Mouse (Mus musculus) left cerebral cortex, adult 2 months (tissue): ENCODE data around the gene Vdr. TPM values are rescaled to one million over a fixed set of nuclear protein-coding genes. Genes with fewer than 3 reads are reported as not detected.

Experiments used
- DNase-seq, 2 experiments: peaks; one replicate each; pipeline ENCODE4 v3.0.0; 2021 to 2022; ENCODE audit warnings: low spot score in 2 of 2, mixed read lengths in 1 of 2; ENCODE audit errors: extremely low spot score in 1 of 2
- H3K27ac ChIP-seq: fragments of 200-600 bp; 2 replicates; pipeline ENCODE4 v1.8.1; 2022
- H3K4me3 ChIP-seq: fragments of 200-600 bp; 2 replicates; pipeline ENCODE4 v1.8.1; 2022
- CTCF ChIP-seq: fragments of 200-600 bp; IDR thresholded peaks from 2 replicates; pipeline ENCODE4 v1.8.1; 2022; ENCODE audit warnings: antibody characterized with exemption, mild to moderate bottlenecking, moderate library complexity
- intact Hi-C: fragments of 180-260 bp; cut with DNase I; formaldehyde crosslinking; loops from one replicate; pipeline ENCODE4 v1.15.1; 2025
- total RNA-seq, 2 experiments: library from RNA; stranded (reverse); gene quantifications; 2 replicates each; pipeline ENCODE4 v1.2.3; 2021

Vdr gene
- total RNA-seq, 2 experiments from 2014 or later, result 0.32 to 0.79 TPM

DNA sequence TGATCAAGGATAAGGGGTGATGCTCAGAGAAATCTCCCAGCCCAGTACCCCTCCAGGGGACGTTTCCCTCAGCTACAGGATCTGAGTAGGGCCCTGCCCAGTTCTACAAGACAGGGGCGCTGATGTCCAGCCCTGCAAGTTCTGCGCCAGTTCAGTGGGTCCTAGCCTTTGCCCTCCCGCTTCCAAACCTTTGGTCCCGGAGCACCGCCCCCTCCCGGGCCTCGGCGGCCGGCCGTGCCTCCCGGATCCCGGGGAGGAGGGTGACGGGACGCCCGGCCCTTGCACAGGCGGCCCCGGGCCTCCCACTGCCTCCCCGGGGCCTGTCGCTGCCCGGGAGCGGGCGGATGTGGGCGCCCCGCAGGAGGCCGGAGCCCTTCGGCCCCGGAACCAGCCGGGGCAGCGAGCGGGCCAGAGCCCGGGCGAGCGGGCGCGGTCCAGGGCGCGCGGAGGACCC lies 79.6 kb downstream of the Vdr start:
- H3K4me3 ChIP-seq, result peak overlapping the region; percentile 73
- H3K27ac ChIP-seq, result peak overlapping the region; percentile 95
- no peak; the same call in 1 of the 2 replicates for TF ChIP-seq CTCF
- intact Hi-C loops, result loop anchor here (2.0 kb wide), 1 partner anchor 46 kb away; no protein-coding TSS in a partner anchor
- no peak for DNase-seq

DNA sequence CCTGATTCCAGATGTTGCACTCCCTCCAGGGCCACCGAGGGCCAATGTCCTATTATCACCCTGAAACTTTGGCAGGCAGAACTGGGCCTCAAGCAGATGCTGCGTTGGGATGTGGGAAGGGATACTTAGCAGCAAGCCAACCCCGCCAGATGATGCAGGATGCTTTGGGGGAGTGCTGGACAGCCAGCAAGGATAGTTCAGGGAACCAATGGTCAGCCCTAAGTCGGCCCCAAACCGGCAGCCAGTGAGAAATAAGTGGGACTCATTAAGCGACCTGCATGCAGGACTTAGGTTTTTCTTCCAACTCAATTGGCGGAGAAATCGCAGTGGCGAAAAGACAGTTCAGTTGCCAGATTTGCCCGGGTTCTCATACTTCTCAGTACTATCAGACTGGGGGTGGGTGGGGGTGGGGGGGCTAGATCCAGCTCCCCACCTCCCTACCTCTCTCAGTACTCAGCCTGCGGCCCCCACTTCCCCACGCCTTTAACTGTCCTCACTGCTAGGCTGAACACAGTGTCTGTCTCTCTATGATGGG lies 80.1 kb downstream of the Vdr start:
- intact Hi-C loops, result loop anchor here (2.0 kb wide), 1 partner anchor 46 kb away; no protein-coding TSS in a partner anchor
- Histone ChIP-seq H3K27ac (peak overlapping the region; percentile 95), H3K4me3 (peak overlapping the region; percentile 73)
- no peak for TF ChIP-seq CTCF
- DNase-seq, result no peak

DNA sequence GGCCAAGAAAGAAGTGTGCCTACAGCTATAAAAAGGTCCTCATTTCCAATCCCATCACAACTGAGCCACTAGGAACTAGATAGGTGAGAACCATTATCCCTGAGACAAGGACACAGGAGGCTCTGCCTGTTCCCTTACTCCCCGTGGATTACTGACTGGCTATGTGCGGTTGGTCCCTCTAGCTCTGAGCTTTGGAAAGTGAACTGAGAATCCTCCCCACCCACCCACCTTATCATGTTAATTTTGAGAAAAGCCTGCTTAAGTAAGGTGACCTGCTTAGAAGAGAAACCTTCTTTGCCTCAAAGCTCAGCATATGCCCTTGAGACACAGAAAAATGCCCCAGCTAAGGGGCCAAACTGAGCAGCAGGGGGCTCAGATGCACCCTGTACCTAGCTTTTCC lies 81.0 kb downstream of the Vdr start:
- H3K27ac ChIP-seq, result peak overlapping the region; percentile 95
- DNase-seq, result no peak
- no peak for TF ChIP-seq CTCF
- intact Hi-C loops, result loop anchor here (1.0 kb wide), 1 partner anchor 17 kb away; no protein-coding TSS in a partner anchor
- H3K4me3 ChIP-seq, result peak overlapping the region; percentile 73; the same call in 1 of the 2 replicates

DNA sequence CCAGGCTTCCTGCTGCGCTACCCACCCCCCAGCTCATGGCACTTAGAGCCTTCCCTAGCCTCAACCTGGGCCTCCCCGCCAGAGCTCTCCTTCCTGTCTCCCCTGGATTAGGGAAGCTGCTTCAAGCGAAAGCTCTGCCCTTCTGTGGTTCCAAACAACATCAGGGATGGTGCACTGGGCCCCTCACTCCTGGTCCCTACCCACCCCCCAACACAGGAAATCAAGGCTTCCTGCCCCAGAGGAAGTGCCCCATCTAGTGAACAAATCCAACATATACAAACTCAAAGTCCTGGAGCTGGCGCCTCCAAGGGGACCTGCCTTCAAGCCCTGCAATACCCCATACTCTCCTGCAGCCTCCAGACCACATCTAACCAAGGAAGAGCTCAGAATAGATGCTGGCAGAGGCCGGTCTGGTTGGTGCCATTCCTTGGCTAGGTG lies 81.5 kb downstream of the Vdr start:
- peak; percentile 32 for TF ChIP-seq CTCF
- Histone ChIP-seq H3K4me3 (peak overlapping the region; percentile 19), H3K27ac (peak overlapping the region; percentile 84)
- no peak for DNase-seq
- intact Hi-C loops, result loop anchor here (1.0 kb wide), 1 partner anchor 17 kb away; no protein-coding TSS in a partner anchor

DNA sequence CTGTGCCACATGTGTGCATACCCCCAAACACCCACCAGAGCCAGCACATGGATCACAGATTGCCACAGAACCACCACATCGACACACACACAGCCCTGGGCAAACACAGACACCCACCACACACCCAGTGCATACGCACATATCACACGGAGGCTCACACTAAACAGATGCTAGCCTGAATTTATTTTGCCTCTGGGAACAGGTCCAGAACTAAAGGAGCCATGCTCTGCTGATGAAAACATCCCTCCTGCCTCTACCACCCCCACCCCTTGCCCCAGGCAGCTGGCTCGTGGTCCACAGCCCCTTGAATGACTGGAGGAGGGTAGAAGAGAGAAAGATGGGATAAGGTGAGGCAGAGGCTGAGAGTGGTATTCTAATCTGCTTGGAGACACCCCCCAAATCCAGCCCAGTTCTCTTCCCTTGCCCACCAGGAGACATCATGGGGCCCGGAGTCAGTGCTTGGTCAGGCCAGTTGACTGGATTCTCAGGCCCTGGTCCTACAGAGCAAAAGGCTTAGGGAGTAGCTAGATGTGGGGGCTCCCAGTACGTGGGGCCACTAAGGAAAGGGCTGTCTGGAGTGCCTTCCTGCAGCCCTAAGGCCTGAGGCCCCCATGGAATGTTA lies 82.1 kb downstream of the Vdr start:
- DNase-seq, result peak in 1 of 2 experiments; percentile 55
- peak overlapping the region; percentile 19 for H3K4me3 ChIP-seq
- intact Hi-C loops, result no loop called here
- H3K27ac ChIP-seq, result peak overlapping the region; percentile 84
- TF ChIP-seq CTCF, result no peak

DNA sequence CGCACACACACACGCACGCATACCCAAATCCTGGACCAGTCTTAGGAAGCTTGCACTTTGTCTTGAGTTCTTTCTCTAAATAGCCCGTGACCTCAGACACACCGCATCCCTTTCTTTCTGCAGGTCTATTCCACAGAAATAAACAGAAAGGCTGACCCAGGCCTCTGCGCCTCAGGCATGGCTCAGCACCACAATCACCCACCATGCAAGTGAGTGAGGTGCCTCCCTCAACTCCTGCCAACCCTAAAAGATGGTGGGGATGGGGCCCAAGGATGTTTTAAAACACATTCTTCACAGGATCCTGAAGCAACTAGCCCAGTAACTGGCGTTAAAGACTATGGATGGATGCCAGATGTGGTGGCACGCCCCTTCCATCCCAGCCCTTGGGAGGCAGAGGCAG lies 83.0 kb downstream of the Vdr start:
- no peak for TF ChIP-seq CTCF
- intact Hi-C loops, result no loop called here
- Histone ChIP-seq H3K4me3 (no peak overlapping the region), H3K27ac (no peak overlapping the region)
- no peak for DNase-seq

DNA sequence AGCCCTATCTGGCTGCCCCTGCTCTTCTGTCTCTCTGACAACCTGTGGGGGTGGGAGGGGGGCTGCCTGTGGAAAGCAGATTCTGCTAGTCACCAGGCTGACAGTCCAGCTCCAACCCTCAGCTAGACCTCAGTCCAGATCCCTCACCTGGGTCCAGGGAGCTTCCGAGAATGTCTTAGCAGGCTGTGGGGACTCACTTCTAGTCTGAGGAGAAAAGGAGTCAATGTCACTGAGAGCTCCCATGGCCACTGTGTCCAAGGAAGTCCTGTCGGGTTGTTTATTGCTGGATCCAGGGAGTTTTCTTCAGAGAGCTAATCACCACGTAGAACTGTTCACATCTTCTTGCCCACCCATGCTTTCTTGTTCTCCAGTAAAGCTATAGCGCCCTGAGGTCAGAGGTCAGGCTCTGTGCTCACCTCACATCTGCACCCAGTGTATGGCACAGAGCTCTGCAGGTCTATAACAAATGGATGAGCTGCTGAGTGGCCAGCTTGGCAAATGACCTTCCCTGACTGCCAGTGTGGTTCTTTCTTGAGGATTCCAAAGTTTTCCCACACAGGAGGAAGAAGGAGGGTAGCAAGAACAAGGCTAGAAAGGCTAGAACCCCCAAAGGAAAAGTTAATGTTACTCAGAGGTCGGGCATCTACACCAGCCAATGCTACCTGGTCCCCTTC lies 83.7 kb downstream of the Vdr start:
- Histone ChIP-seq H3K27ac (no peak overlapping the region; the same call in 1 of the 2 replicates), H3K4me3 (no peak overlapping the region)
- no peak for DNase-seq
- no peak for TF ChIP-seq CTCF
- intact Hi-C loops, result no loop called here

DNA sequence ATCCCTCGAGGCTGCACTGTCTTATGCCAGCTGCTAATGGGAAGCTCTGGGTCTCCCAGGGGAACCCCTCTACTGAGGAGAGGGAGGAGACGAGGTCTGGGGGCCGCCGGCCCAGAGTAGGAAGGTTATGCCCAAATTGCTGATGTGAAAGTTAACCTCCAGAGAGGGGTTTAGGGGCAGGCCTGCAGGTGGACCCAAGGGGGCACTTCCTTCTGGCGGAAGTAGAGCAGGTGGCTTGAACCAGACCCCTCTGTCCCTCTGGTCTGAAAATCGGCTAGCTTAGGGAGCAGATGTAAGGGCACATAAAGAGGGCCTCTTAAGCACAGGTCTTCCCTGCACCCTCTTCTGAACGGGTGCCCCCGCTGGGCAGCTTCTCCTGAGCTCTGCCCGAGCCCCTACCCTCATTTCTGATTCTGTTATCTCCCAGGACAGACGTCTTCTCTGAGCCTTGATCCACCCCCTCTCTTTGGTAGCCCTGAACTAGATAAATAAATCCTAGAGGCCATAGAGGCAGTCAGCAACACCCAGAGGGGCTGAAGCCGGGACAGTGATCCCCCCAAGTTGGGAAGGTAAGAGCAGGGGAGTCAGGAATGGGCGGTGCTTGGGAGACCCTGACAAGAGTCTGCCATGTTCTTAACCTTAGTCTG lies 84.4 kb downstream of the Vdr start:
- Histone ChIP-seq H3K27ac (peak overlapping the region; percentile 82), H3K4me3 (no peak overlapping the region)
- DNase-seq, result no peak
- intact Hi-C loops, result loop anchor here (2.0 kb wide), 1 partner anchor 23 kb away; no protein-coding TSS in a partner anchor
- no peak for TF ChIP-seq CTCF

DNA sequence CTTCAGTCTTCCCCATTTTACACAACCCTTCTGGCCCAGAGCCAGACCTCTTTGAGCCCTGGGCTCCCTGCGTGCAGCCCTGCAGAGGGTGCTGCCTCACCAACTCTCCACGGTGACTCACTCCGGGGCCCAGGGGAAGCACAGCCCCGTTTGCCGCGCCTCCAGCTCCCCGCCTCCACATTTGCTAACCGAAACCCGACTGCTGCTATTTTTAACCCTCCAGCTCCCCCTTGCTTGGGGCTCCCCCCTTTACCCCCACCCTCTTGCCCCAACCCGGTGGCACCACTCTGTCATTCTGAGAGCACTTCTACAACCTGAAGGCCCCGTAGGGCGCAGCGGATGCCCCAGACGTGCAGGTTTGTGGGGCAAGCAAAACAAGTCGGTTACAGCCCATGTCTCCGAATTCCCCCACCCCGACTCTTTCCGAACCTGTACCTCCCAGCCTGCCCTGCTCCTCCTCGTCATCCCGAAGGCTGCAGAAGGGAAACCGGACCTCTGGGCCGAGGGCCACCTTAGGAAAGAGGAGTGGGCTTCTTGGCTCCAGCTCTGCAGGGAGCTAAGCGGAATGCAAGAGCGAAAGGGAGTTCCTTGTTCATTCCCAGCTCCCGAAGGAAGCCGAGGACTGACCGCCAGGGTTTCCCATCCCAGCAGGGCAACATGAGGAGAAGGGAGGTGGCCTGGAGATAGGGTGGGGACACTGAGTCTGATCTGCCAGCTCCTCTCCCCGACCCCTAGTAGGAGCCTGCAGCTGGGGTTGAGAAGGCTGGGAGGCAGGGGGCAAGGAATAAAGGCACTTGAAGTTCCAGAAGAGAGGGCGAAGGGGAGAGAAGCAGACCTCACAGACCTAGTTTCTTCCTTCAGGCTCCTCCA lies 85.1 kb downstream of the Vdr start:
- Histone ChIP-seq H3K27ac (peak overlapping the region; percentile 82), H3K4me3 (peak overlapping the region; percentile 32)
- peak; percentile 80 to 82 for DNase-seq
- peak; percentile 53 for TF ChIP-seq CTCF
- intact Hi-C loops, result loop anchor here (2.0 kb wide), 1 partner anchor 23 kb away; no protein-coding TSS in a partner anchor

DNA sequence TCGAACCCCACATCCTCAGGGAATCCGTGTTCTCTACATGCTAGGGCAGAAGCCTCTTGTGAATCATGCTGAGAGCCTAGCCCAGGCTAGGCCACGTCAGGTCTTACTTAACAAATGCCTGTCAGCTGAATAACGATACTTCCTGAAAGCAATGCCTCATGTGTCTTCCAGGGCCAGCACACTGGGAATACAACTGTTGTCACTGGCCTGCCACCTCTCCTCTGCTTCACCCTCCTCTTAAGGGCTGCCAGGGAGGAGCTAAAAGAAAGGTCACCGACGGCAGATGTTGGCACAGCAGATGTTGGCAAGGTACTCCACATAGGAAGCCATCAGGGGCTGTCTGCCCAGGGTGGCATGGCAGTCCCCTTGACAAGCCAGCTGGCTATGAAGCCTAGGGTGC lies 86.4 kb downstream of the Vdr start:
- DNase-seq, result no peak
- no peak for TF ChIP-seq CTCF
- H3K27ac ChIP-seq, result peak overlapping the region; percentile 82
- no peak overlapping the region for H3K4me3 ChIP-seq
- intact Hi-C loops, result loop anchor here (2.0 kb wide), 1 partner anchor 25 kb away; no protein-coding TSS in a partner anchor

DNA sequence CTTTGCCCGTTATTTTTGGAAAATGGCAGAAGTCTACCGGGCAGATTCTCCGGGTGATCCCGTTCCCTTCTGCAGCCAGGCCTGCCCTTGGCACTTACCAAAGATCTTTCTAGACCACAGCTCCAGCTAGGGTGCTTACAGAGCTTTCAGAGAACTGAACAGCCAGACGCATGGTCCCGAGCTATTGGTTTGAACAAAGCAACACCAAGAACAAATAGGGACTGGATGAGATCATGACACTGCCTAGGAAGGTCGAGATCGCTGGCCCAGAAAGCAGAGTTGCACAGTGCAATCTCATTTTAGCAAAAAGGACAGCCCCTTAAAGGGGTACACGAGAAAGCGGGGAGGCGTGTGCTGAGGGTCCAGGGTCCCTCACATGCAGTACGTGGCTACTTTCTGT lies 87.0 kb downstream of the Vdr start:
- peak overlapping the region; percentile 82; the same call in 1 of the 2 replicates for H3K27ac ChIP-seq
- no peak for DNase-seq
- no peak for TF ChIP-seq CTCF
- intact Hi-C loops, result no loop called here
- H3K4me3 ChIP-seq, result no peak overlapping the region
